Mouse (Mus musculus) embryonic facial prominence, embryonic 10.5 days (tissue): ENCODE measurements at regions not wholly inside any gene's neighbourhood (a gene's known extent, or its start where the extent isn't known, plus 50 kb on each side); places are given as distances from the start of the nearest gene placed in this dataset.
A peak's percentile ranks its signal among the peaks of the same experiment; 100 is the strongest.
"Not testable (repeated sequence)": the region's sequence is repeated elsewhere in the genome, so short reads cannot be mapped to it uniquely, and the experiment has no call there.

ENCODE experiments used
- DNase-seq: peaks from one replicate; pipeline ENCODE4 v3.0.0-alpha.2; 2017; ENCODE audit warnings: low spot score
- H3K27ac ChIP-seq: fragments of 300-500 bp; sonication (generic); replicated peaks from 2 replicates; pipeline ENCODE4 v1.5.1; 2016; ENCODE audit warnings: mild to moderate bottlenecking
- H3K27me3 ChIP-seq: fragments of 300-500 bp; sonication (generic); replicated peaks from 2 replicates; pipeline ENCODE4 v1.6.1; 2016; ENCODE audit warnings: low read depth, mild to moderate bottlenecking; ENCODE audit not compliant: poor library complexity, severe bottlenecking
- H3K36me3 ChIP-seq: fragments of 300-500 bp; sonication (generic); replicated peaks from 2 replicates; pipeline ENCODE4 v1.6.1; 2016; ENCODE audit warnings: mild to moderate bottlenecking, moderate library complexity
- H3K4me1 ChIP-seq: fragments of 300-500 bp; sonication (generic); 2 replicates; pipeline ENCODE4 v1.6.1; 2016
- H3K4me3 ChIP-seq: fragments of 300-500 bp; sonication (generic); 2 replicates; pipeline ENCODE4 v1.5.1; 2016; ENCODE audit warnings: mild to moderate bottlenecking, moderate library complexity
- H3K9me3 ChIP-seq: fragments of 300-500 bp; sonication (generic); 2 replicates; pipeline ENCODE4 v1.6.1; 2016; ENCODE audit warnings: mild to moderate bottlenecking
- WGBS: fragments of 180-500 bp; shearing (Covaris S2); methylation state at CpG from one replicate; pipeline ENCODE4 v1.1.7; 2016; 5-methylcytosine and 5-hydroxymethylcytosine counted together

GRCm38 (mm10) chr2:39835370-39835769, 609.1 kb upstream of the Ppp6c start:
- H3K4me3 ChIP-seq: no peak overlapping the region
- H3K4me1 ChIP-seq: no peaks in the 10 kb centered on the region
- no peaks in the 10 kb centered on the region for H3K9me3 ChIP-seq
- no peak overlapping the region for H3K27ac ChIP-seq
- no peaks in the 10 kb centered on the region for H3K36me3 ChIP-seq
- WGBS: 49% methylated on average over 1 of the region's 1 CpGs
- no peaks in the 10 kb centered on the region for H3K27me3 ChIP-seq
- DNase-seq: no peak

- 81% methylated on average over 2 of the region's 2 CpGs for WGBS
- no peak overlapping the region for H3K27ac ChIP-seq
- no peaks in the 10 kb centered on the region for H3K9me3 ChIP-seq
- no peak for DNase-seq
- no peaks in the 10 kb centered on the region for H3K4me1 ChIP-seq
- H3K36me3 ChIP-seq: no peaks in the 10 kb centered on the region
- no peak overlapping the region for H3K4me3 ChIP-seq
- H3K27me3 ChIP-seq: no peaks in the 10 kb centered on the region
Measured at GRCm38 (mm10) chr2:39823851-39824250, 597.6 kb upstream of the Ppp6c start.

- H3K4me3 ChIP-seq, H3K27ac ChIP-seq, H3K4me1 ChIP-seq, H3K9me3 ChIP-seq, H3K36me3 ChIP-seq, H3K27me3 ChIP-seq: not testable (repeated sequence)
- DNase-seq: peak; percentile 32
- WGBS: 51% methylated on average over 16 of the region's 16 CpGs
Measured at GRCm38 (mm10) chr2:39806681-39807080, 580.4 kb upstream of the Ppp6c start.
